Mouse (Mus musculus) left cerebral cortex, adult 2 months (tissue): ENCODE measurements at regions not wholly inside any gene's neighbourhood (a gene's known extent, or its start where the extent isn't known, plus 50 kb on each side); places are given as distances from the start of the nearest gene placed in this dataset.

Source experiments
- DNase-seq, 2 experiments: peaks; one replicate each; pipeline ENCODE4 v3.0.0; 2021 to 2022; ENCODE audit warnings: low spot score in 2 of 2, mixed read lengths in 1 of 2; ENCODE audit errors: extremely low spot score in 1 of 2
- H3K27ac ChIP-seq: fragments of 200-600 bp; 2 replicates; pipeline ENCODE4 v1.8.1; 2022
- H3K4me3 ChIP-seq: fragments of 200-600 bp; 2 replicates; pipeline ENCODE4 v1.8.1; 2022
- CTCF ChIP-seq: fragments of 200-600 bp; IDR thresholded peaks from 2 replicates; pipeline ENCODE4 v1.8.1; 2022; ENCODE audit warnings: antibody characterized with exemption, mild to moderate bottlenecking, moderate library complexity
- intact Hi-C: fragments of 180-260 bp; cut with DNase I; formaldehyde crosslinking; loops from one replicate; pipeline ENCODE4 v1.15.1; 2025

DNA sequence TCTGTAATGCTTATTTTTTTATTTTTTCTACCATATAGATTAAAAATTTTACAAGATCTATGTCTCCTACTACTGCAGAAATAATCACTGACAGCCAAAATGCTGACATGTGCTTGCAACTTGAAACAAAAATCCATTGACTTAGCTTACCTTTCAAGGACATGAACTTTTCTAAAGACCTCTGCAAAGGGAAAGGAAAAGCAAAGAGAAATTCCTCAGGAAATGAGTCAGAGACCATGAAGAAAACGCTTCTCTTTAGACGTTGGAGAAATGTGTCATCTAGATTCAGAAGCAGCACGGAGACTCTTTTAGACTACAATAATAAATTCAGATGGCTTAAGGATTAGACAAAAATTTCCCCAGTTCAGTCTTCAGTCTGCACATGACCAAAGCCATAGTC, 2188.6 kb upstream of the Tenm3 start:
- no peak for TF ChIP-seq CTCF
- no peak for DNase-seq
- H3K27ac ChIP-seq = no peak overlapping the region
- H3K4me3 ChIP-seq = no peak overlapping the region
- intact Hi-C loops = no loop called here

DNA sequence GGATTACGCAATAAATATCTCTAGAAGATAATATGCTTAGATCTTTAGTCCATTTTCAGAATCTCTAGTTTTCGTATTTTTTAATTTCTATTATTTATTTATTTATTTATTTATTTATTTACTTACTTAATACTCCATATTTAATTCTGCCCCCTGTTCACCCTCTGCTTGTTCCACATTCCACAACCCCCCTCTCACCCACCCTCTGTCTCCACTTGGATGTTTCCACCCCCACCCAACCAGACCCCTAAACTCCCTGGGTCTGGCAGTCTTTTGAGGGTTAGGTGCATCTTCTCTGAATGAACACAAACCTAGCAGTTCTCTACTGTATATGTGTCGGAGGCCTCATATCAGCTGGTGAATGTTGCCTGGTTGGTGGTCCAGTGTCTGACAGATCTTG, 2166.8 kb upstream of the Tenm3 start:
- intact Hi-C loops = no loop called here
- TF ChIP-seq CTCF = no peak

DNA sequence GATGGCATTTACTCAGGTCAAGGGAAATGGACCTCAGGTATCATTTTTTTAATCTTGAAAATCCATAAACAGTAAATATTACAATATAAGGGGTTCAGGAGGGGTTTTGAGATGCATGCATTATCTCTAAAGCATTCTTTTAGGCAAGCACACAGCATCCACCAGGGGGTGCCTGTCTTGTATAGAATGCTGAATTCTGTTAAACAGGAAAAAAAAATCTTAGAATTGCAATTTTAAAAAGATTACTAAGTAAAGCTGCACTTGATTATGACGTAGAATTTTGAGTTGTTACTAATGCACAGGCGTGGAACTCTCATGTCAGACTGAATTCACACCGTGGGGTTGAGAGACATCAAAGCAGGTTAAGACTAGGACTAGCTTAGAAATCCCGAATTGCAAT, 2123.6 kb upstream of the Tenm3 start:
- Histone ChIP-seq H3K27ac (no peak overlapping the region), H3K4me3 (no peak overlapping the region)
- peak; percentile 24 to 26 for DNase-seq
- intact Hi-C loops = no loop called here
- peak; percentile 70 for TF ChIP-seq CTCF

More for the DNA sequence above, 2166.8 kb upstream of the Tenm3 start:
- H3K27ac ChIP-seq = no peak overlapping the region
- no peak overlapping the region for H3K4me3 ChIP-seq
- no peak for DNase-seq

DNA sequence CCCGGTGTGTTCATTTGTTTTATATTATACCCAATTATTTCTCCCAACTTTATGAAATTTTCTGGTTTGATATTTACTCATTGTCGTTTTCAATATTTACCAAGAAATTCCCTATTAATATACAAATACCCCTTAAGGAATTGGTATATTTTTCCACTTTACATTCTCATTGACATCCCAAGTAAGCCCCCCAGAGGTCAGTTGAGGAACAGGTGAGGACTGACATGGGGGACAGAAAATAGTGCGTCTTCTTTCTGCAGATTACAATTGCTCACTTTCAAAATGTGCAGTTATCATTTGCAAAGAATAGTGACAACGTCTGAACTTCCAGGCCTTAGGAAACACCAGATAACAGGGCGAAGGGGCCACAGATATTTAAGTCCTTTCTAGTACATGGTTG, 2073.8 kb upstream of the Tenm3 start:
- H3K27ac ChIP-seq = no peak overlapping the region
- intact Hi-C loops = loop anchor here (10.0 kb wide), 1 partner anchor 603 kb away; no protein-coding TSS in a partner anchor

DNA sequence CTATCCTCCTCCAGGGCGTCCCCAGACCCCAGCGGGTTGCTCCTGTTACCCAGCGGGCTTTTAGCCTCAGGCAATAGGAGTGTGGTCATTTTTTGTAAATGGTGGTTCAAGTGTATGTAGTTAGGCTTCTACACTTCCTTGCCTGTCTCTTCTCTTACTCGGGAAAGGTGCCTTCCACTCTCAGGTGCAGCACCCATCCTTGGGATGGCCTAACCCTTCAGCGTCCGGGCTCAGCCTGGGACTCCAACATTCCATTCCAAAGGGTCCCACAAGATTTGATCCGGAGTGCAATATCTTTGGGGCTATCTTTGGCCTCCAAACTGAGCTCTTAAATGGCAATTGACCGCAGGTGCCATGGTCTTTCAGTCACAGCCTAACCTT, 2073.0 kb upstream of the Tenm3 start:
- intact Hi-C loops = loop anchor here (10.0 kb wide), 1 partner anchor 602 kb away; no protein-coding TSS in a partner anchor
- no peak overlapping the region for H3K27ac ChIP-seq

More for the DNA sequence above, 2073.8 kb upstream of the Tenm3 start:
- no peak overlapping the region for H3K4me3 ChIP-seq
- DNase-seq = no peak
- TF ChIP-seq CTCF = peak; percentile 1; the same call in 1 of the 2 replicates

DNA sequence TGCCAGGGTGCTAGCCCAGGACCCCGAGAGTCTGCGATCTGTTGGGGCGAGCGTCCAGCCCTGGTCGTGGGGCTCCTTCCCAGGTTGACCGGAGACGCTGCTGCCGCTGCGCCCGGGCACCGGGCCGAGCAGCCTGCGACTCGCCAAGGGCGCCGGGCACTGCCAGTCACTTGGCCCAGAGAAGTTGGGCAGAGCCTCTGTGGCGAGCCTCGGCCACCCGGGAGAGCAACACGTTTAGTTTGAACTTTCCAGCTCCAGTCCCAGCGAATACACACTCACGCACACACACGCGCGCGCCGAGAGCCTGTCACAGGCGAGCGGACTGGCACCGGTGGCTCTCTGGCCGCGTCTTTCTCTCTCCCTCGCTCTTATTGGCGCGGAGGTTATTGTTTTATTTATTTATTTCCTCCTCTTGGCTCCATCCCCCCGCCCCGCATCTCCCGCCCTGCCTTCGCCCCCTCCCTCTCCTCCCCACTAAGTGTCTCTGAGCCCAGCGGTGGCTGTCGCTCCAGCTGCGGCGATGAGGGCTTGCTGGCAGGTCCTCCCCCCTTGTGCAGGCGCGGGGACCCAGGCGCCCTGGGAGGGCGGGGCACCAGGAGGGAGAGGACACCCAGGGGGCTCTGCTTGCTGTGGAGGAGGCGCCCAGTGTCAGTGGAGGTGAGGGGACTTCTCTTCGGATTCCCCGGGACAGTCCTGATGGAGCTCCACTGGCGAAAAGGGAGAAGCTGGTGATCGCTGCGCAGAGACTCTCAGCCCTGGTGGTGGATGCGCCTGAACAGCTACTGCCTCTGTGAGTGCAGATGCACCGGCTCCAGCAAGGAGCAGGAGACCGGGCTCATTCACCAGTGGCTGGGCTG, 2072.4 kb upstream of the Tenm3 start:
- intact Hi-C loops = loop anchor here (10.0 kb wide), 1 partner anchor 601 kb away; no protein-coding TSS in a partner anchor
- peak; percentile 3; the same call in 1 of the 2 replicates for TF ChIP-seq CTCF
- DNase-seq = peak; percentile 41 to 58
- Histone ChIP-seq H3K4me3 (peak overlapping the region; percentile 56), H3K27ac (no peak overlapping the region)

More for the DNA sequence above, 2073.0 kb upstream of the Tenm3 start:
- TF ChIP-seq CTCF = no peak
- peak overlapping the region; percentile 56 for H3K4me3 ChIP-seq
- DNase-seq = no peak

DNA sequence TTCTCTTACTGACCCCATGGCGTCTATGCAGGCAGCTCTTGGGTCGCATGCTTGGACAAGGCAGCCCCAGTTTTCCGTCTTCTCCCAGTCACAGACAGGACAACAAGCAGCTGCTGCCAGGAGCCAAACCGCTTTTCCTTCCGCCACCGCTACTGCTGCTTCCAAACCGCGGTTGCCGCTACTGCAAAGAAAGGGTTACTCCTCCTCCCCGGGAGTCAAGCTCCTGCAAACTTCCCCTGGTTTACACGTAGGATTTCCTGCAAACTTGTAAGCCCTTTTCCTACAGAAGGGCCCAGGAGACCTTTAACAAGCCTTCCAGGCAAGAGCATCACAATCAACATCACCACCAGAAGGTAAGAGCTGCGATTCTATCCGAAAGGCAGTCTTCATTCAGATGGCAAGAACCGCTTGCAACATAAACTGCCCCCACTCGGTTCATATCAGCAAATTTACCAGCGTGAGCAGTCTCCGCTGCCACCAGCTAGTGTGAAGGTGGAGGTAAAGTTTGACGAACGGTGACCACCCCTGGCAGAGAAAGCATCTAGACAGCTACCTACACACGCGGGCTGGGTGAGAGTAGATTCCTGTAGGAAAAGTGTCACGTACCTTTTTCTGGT, 2071.6 kb upstream of the Tenm3 start:
- no peak; the same call in none of the 2 replicates for TF ChIP-seq CTCF
- Histone ChIP-seq H3K27ac (no peak overlapping the region), H3K4me3 (peak overlapping the region; percentile 56)
- intact Hi-C loops = loop anchor here (10.0 kb wide), 1 partner anchor 601 kb away; no protein-coding TSS in a partner anchor
- peak; percentile 35 to 51 for DNase-seq

DNA sequence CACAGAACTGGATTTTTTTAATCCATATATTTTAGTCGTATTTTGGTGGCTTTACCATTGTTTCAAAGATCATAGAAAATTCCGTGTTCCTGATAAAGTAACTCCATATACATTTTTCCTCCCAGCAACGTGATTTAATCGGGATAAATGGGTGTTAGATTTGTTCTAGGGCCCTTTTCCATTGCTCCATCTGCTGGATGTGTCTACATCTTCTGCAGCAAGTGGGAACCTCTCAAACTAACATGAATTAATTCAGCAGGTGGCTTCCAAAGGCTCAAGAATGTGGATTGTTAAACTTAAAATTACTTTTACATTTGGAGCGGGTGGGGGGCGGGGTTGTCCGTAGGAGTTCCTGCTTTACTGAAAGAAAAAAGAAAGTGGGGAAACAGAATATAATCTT, 2070.9 kb upstream of the Tenm3 start:
- Histone ChIP-seq H3K4me3 (peak overlapping the region; percentile 56), H3K27ac (no peak overlapping the region)
- no peak; the same call in none of the 2 replicates for TF ChIP-seq CTCF
- intact Hi-C loops = loop anchor here (10.0 kb wide), 1 partner anchor 600 kb away; no protein-coding TSS in a partner anchor
- no peak for DNase-seq

DNA sequence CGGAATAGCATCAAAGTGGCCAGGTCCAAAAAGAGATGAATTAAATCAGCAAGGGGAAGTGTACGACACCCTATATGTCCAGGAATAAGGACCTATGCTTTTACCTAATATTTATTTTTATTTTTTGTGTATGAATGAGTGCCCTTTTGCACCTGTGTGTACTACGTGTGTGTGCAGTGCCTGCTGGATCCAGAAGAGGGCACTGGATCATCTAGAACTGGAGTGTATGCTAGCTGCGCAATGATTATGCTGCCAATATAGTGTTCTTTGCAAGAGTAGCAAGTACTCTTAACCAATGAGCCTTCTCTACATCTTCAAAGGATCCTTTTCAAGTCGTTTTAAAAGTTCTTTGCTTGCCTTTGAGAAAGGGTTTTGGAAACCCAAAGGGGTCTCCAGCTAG, 2034.4 kb upstream of the Tenm3 start:
- intact Hi-C loops = no loop called here
- TF ChIP-seq CTCF = no peak
- no peak for DNase-seq
- Histone ChIP-seq H3K4me3 (no peak overlapping the region), H3K27ac (no peak overlapping the region)
